Mouse (Mus musculus): ENCODE data around the gene Kif24.

- TF ChIP-seq CTCF (IDR thresholded peaks at IDR 0.05; ENCODE audit: control insufficient read depth, insufficient read depth, insufficient replicate concordance, low read depth, low read length) (no peak), POLR2A (IDR thresholded peaks at IDR 0.05; ENCODE audit: control insufficient read depth, low read depth, low read length) (no peak)
Observed at GRCm38 (mm10) chr4:41502171-41502940, 37.7 kb upstream of the Kif24 start.
